Mouse (Mus musculus) embryonic stem cell, embryonic (primary cell): ENCODE results near the gene Scrn1.

Experiments used
- CTCF ChIA-PET, 4 experiments: fragments of 300-600 bp in 2 of 4; fragments of 350-600 bp in 2 of 4; sonication (Branson Sonifier 250); formaldehyde crosslinking; loops; one replicate each; lab custom pipeline; 2022; ENCODE audit warnings: inconsistent platforms in 2 of 4; lab: Charles Lee
- POLR2A ChIA-PET, 4 experiments: fragments of 300-600 bp in 2 of 4; fragments of 350-600 bp in 2 of 4; sonication (Branson Sonifier 250); formaldehyde crosslinking; loops; one replicate each; lab custom pipeline; 2022; ENCODE audit warnings: antibody characterized with exemption in 4 of 4, inconsistent platforms in 1 of 4; lab: Charles Lee

The Scrn1 gene

DNA sequence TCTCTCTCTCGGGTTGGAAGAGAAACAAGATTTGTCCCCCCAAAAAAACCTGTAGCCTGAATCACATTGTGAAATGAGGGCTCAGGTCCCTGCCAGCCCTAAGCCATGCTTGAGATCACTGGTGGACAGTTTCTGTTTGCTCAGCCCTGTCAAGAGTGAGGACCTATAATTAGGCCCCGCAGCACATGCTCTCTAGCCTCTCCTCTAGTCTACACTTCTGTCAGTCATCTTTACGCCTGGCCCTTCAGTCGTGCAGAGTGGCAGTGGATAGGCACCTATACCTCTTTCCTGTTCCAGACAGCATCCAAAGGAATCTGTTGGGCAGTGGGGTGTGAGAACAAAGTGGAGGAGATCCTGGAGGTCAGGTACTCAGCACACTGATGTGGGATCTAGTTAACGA lies 58.5 kb downstream of the Scrn1 start:
- POLR2A ChIA-PET, result interaction anchor here in 3 of 4 experiments (0.7 to 1.5 kb wide), 5 partner anchors 22 to 955 kb away, joined by 3 to 5 read pairs (median 3); no protein-coding TSS in a partner anchor
- CTCF ChIA-PET, result interaction anchor here in 3 of 4 experiments (0.6 to 5.8 kb wide), 9 partner anchors 11 to 616 kb away, joined by 3 to 80 read pairs (median 5); no protein-coding TSS in a partner anchor

DNA sequence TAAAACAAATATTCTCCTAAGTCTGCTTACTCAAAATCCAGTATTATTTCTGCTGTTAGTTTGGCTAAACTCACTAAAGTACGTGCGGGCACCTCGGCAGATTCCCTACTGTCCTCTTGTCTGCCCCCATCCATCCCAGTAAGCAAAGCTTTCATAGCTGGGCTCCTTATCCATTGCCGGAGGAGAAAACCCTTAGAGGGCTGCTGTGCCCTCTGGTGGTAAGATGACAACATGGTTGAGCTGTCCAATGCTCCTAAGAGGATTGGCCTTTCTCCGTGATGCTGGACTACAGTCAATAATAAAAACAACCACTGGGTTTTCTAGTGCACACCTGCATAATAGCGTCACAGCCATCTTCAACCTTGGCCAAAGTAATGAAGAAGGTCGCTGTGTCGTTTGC lies 59.3 kb downstream of the Scrn1 start:
- ChIA-PET CTCF (interaction anchor here (0.5 to 5.8 kb wide), 21 partner anchors 9 to 616 kb away, joined by 3 to 80 read pairs (median 4); partner anchors contain the start of genes Scrn1 (in 1 of the 4) and Wipf3 (in 1 of the 4)), POLR2A (interaction anchor here in 3 of 4 experiments (0.7 to 1.5 kb wide), 5 partner anchors 21 to 956 kb away, joined by 3 to 5 read pairs (median 3); no protein-coding TSS in a partner anchor)

DNA sequence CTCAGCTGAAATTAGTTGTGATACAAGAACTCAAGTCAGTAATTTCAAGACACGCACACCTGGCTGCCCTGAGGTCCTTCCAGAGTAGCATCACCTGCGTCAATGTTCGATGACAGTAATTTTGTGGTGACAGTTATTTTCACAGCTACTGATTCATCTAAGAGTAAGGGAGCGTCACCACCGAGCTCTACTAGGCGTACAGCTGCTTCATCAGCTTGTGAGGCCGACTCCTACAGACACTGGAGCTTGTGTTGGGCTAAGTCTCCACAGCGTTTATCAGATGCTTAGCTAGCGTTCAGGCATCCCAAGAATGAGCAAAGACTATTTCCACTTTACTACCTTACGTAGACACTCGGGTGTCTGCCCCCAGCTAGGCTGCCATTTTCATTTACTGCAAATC lies 60.0 kb downstream of the Scrn1 start:
- ChIA-PET CTCF (interaction anchor here (0.5 to 5.8 kb wide), 9 partner anchors 8 to 138 kb away, joined by 3 to 80 read pairs (median 5); partner anchors contain the start of gene Wipf3 (in 1 of the 4)), POLR2A (no interaction called here)

DNA sequence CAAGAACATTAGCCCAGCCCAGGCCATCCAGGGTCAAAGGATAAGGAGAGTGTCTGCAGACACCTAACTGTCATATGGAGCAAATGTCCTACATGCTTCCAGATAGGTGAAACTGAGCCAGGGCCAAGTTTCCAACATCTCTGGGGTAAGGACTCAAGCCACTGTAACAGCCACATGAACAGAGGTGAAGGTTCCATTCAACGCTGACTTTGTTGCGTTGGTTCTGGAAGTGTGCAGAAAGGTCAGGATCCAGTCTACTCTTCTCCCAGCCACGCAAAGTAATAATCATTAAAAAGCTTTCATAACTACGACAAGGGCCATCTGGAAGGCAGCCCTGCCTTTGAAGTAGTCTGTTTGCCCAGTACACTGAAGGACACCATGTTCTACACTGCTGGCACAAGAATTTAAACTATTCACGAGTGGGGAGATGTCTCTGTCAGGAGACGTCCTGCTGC lies 63.6 kb downstream of the Scrn1 start:
- CTCF ChIA-PET, result interaction anchor here in 1 of 4 experiments (0.6 kb wide), 1 partner anchor 132 kb away, joined by 4 read pairs; no protein-coding TSS in a partner anchor
- POLR2A ChIA-PET, result no interaction called here

DNA sequence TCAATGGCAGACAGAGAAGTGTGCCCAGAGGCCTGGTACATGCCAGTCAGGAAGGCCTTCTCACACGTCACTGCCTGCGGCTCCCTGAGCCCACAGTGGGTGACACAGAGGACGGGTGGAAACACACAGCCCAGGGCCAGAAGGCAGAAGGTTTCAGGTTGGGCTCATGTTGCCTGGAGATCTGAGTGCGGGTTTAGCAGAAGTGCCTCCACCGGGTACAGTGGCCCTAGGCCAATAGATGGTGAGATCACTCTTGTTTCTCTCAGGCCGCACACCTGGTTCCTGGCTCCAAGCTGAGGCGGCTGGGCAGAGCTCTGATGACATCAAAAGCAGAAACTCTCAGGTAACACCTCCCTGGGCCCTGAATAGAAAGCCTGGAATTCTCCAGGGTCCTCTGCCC lies 70.1 kb downstream of the Scrn1 start:
- ChIA-PET POLR2A (no interaction called here), CTCF (no interaction called here)

DNA sequence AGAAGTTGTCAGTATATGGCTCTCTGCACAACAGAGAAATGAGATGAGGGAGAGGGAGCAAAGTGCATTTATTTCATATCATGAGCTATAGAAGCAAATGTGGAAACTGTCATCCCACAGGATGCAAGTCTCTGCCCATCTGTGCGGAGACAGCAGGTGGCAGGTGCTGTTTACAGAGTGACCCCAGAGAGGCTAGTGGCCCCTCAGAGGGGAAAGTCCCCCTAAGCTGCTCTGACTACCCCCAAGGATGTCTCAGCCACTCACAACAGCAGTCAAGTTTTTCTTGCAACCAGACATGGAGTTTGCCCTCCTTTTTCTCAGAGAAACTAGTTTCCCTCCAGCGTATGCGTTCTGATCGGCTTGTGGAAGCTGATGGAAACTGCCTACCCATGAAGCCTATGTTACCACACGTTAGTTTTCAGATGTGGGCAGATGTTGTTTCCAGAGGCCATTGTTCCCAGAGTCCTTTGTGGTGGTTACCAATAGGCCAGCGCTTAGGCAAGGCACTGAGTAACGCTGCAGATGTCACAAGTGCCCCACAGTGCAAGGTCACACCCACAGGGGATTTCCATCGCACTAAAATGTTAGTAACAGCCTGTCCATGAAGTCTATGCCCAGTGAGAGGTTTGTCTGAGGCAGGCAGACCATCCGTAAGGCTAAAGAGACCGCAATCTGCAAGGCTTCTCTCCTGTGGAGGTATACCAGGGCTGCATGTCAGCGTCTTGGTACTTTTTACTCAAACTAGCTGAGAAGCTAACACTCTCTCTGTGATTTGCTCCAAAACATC lies 71.5 kb downstream of the Scrn1 start:
- ChIA-PET CTCF (no interaction called here), POLR2A (no interaction called here)

DNA sequence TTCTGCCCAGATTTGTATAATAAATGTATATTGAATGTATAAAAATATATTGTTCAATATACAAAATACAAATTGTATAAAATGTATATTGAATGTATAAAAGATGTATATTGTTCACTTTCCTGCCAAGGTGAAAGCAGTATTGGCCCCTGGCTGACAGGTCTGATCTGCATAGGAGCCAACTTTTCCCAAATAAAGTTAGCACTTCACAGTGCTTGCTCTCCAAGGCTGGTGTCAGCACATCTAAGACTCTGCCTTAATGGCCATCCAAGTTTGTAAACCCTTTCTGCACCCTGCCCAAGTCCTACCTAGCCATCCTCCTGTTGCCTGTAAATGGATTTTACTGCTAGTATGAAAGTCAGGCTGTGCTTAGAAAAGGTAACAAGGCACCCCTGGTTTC lies 72.2 kb downstream of the Scrn1 start:
- CTCF ChIA-PET, result no interaction called here

DNA sequence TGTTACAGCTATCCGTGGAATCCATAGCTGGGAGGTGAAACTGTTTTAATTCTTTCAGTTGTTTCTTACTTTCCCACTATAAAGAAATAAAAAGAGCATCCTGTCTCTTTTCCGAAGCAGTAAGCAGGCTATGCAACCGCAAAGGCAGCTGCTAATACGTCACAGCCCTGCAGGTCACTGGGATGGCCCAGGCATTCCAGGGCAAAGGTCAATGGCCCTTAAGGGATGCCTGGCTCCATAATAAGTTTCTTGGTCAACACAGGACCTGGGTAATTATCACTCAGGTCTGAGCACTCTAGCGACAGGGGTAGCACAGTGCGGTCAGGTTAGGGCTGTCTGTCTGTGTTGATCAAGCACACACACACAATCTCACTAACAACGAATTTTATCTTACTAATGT lies 75.2 kb downstream of the Scrn1 start:
- CTCF ChIA-PET, result no interaction called here

More for the DNA sequence above, 72.2 kb downstream of the Scrn1 start:
- POLR2A ChIA-PET, result no interaction called here

DNA sequence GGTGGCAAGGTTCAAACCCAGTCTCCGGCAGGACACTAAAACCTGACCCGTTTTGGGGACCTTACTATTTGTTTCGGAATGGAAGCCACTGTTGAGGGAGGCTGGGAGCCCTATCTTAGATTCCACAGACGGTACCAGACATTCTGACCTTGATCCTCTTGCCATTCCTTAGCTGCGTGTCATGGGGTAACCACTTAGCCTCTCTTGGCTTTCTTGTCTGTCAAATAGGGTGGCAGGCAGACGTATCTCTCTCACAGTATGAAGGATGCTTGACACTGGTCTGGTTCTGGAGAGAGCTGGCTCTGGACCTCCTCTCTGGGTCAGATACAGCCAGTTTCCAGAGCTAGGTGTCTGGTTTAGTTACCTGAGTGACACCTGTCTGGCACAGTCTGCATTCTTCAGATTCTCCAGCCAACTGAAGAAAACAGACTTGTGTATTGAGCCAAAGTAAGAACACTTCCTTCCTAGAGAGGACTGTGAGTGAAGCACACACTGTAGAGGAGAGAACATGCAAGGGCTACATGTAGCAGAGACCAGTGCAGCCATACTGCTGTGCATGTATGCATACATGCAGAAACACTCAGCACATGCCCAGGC lies 80.2 kb downstream of the Scrn1 start:
- CTCF ChIA-PET, result interaction anchor here in 1 of 4 experiments (1.1 kb wide), 1 partner anchor 39 kb away, joined by 3 read pairs; no protein-coding TSS in a partner anchor
- POLR2A ChIA-PET, result interaction anchor here in 1 of 4 experiments (0.8 to 1.5 kb wide), 4 partner anchors 13 to 61 kb away, joined by 3 to 4 read pairs (median 4); no protein-coding TSS in a partner anchor

More for the DNA sequence above, 75.2 kb downstream of the Scrn1 start:
- POLR2A ChIA-PET, result no interaction called here

DNA sequence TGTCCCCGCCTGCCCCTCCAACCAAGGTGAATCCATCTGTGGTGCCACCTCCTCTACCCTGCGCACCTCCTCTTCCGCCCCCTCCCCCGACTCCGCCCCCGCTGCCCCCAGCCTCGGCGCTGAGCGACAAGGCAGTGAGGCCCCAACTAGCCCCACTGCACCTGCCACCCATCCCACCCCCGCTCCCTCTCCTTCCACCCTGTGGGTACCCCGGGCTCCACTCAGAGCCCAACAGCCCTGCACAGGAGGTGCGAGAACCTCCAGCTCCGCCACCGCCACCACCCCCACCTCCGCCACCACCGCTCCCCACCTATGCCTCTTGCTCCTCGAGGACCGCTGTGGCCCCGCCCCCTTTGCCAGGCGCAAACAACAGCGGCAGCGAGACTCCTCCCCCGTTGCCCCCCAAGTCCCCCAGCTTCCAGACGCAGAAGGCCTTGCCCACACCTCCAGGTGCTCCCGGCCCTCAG lies 80.8 kb downstream of the Scrn1 start:
- CTCF ChIA-PET, result interaction anchor here in 2 of 4 experiments (0.7 to 1.1 kb wide), 2 partner anchors 10 to 39 kb away, joined by 3 to 4 read pairs; no protein-coding TSS in a partner anchor
- POLR2A ChIA-PET, result interaction anchor here in 1 of 4 experiments (0.8 to 1.5 kb wide), 4 partner anchors 13 to 61 kb away, joined by 3 to 4 read pairs (median 4); no protein-coding TSS in a partner anchor

DNA sequence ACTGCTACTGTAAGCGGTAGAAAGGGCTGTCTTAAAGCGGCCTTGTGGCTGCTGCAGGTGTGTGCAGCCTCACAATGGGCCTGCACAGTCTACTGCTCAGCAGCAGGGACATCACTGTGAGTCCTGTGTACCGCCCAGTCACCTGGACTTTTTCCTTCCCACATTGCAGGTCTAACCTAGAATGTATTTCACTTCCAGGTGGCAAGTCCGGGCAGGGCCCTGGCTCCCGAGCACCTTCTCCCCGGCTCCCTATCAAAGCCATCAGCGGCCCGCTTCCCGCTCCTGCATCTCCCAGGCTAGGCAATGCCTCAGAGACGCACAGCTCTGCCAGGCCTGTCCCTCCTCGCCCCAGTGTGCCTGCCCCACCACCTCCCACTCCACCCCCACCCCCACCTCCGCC lies 81.3 kb downstream of the Scrn1 start:
- ChIA-PET CTCF (interaction anchor here in 2 of 4 experiments (0.7 to 1.1 kb wide), 2 partner anchors 9 to 38 kb away, joined by 3 to 4 read pairs; no protein-coding TSS in a partner anchor), POLR2A (interaction anchor here in 1 of 4 experiments (0.8 to 1.5 kb wide), 2 partner anchors 12 to 57 kb away, joined by 3 to 4 read pairs; no protein-coding TSS in a partner anchor)

DNA sequence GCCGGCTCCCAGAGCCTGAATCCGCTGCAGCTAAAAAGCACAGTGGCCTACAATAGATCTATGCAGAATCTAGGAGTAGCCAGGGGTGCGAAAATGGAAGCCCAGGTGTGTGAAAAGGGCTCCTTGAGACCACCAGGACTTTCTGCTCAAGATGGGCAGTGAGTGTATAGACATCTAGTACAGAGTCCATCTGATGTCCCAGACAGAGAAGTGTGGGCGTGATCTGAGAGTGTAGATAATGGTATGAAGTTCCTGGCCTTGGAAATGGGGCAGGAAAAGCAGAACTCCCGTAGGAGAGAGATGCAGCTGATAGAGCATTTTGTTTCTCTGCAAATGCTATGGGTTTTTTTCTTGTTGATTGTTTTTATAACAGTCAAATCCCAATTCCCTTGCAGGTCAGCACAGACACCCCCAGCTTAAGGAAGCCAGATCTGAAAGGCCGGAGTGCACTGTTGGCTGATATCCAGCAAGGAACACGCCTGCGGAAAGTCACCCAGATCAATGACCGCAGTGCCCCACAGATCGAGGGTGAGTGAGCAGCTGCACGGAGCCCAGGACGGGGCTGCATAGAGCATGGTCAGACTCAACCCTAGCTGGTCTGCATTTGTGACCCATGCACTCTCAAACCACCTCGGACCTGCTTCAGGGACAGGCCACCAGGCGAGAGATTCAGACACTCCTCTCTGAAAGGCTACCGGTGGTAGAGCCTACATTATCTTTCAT lies 84.7 kb downstream of the Scrn1 start:
- POLR2A ChIA-PET, result no interaction called here
- CTCF ChIA-PET, result no interaction called here

DNA sequence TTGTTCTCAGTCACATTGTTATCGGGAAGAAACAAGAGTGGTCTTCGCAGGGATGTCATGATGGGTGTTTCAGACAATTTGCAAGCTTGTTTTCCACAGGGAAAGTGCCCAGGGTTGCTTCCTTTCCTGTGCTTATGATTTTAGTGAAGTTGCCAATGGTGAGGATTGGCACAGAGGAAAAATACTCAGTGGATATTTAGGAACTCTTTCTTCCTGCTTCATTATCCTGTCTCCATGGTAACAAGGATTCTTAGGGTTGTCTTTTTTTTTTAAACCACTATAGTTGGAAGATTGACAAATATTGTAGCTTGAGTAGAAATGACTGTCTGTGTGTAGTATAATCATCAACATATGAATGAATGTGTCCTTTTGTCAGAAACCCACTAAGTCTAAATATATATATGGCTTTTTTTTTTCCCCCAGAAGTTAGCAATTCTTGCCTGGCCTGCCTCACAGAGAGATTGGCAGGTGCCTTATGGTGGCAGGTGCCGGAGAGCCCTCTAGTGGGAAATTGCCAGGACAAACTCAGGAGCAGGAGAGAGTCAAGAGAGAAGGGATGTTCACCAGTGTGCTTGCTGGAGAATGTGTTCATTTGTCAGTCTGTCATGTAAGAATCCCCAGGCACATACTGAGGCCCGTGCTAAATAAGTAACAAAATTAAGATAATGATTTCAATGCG lies 87.5 kb downstream of the Scrn1 start:
- ChIA-PET POLR2A (interaction anchor here in 1 of 4 experiments (0.6 kb wide), 1 partner anchor 577 kb away, joined by 3 read pairs; no protein-coding TSS in a partner anchor), CTCF (interaction anchor here in 2 of 4 experiments (0.5 to 0.8 kb wide), 2 partner anchors 57 to 87 kb away, joined by 3 to 4 read pairs; no protein-coding TSS in a partner anchor)

DNA sequence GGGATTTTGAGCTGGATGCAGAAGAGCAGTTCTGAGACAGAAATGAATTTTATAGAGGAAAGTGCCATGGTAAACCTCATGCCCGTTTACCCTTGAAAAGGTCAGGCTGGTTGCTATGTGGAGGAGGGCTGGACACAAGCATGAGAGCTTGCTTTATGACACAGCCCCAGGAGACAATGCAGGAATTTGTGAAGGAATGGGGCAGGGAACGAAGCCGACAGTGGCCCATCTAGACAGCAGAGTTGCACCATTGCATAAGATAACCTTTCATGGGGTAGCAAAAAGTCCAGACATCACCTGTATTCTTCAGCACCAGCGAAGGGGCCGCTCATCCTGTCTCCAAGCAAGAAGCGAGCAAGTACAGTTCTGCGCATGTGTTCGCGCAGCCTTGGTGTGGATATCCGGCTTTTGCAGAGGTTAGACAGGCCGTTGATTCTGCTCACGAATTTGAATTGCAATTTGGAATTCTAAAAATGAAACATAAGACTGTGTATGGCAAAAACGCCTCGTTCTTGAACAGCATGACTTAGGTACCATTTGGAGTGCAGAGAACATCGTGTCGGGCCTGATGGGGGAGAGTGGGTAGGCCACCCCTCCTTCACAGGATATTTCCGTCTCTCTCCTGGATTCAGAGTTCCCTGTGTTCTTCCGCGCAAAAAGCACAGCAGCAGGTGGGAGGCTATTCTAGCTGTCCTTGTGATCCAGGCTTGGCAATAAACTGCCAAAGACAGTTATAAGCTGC lies 90.2 kb downstream of the Scrn1 start:
- POLR2A ChIA-PET, result interaction anchor here in 2 of 4 experiments (0.6 kb wide), 2 partner anchors 173 to 203 kb away, joined by 3 to 4 read pairs; no protein-coding TSS in a partner anchor
- CTCF ChIA-PET, result interaction anchor here in 3 of 4 experiments (0.5 to 0.6 kb wide), 3 partner anchors 9 to 301 kb away, joined by 3 to 5 read pairs (median 4); no protein-coding TSS in a partner anchor

DNA sequence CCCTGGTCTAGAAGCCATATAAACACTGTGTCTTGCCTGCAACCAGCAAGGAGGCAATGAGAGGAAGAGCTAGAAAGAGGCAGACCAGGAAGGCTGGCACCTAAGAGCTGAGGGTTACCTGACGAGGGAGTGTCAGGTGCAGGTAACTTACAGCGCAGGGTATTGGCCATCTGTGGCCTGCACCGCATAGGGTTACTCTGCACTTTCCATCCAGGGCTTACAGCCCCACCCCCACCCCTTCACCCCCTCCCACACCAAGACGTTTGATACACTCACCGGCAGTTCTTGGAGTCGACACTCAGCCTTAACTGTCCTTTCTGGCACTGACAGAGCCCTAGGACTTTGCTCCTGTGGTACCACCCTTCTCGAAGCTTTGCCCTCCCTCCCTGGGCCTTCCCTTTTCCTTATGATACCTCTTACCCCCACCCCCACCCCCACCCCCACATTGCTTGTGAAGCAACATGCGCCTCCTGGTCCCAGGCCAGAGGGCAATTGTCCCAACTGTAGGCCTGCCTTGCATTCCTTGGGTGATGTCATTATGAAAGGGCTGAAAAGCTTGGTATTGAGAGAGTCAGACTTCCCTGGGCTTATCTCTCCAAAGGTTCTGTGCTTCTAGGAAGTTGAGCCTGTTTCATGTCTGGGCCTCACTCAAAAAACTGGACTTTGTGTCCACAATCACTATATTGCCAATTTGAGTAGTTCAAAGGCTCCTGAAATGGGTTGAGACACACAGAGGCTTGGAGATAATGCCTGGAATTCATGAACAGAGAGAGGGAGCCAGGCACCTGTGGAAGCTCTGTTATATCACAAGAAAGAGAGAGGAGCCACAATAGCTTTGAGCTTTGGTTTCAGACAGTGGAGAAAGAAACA lies 93.2 kb downstream of the Scrn1 start:
- ChIA-PET POLR2A (interaction anchor here in 3 of 4 experiments (0.6 to 0.9 kb wide), 6 partner anchors 12 to 291 kb away, joined by 3 to 7 read pairs (median 4); no protein-coding TSS in a partner anchor), CTCF (no interaction called here)

DNA sequence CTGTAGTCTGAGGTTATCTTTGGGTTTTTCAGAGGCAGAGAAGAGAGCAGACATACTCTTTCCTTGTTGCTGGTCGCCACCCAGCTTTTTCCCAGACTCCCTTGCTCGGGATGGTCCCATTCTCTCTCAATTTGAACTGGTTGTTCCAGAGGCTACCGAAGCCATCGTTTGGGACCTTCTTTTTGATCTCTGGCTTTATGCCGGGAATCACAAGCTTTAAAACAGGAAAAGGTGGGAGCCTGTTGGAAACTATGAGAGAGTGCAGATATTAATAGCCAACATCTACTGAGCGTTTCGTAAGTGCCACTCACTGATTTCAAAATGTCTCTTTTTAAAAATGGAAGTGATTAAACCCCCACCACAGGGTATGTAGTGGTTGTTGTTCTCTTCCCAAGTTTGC lies 94.4 kb downstream of the Scrn1 start:
- CTCF ChIA-PET, result no interaction called here
- POLR2A ChIA-PET, result interaction anchor here in 1 of 4 experiments (0.6 kb wide), 1 partner anchor 292 kb away, joined by 7 read pairs; no protein-coding TSS in a partner anchor
